Mouse (Mus musculus): Measurements from ENCODE around the gene Tulp2.

DNA sequence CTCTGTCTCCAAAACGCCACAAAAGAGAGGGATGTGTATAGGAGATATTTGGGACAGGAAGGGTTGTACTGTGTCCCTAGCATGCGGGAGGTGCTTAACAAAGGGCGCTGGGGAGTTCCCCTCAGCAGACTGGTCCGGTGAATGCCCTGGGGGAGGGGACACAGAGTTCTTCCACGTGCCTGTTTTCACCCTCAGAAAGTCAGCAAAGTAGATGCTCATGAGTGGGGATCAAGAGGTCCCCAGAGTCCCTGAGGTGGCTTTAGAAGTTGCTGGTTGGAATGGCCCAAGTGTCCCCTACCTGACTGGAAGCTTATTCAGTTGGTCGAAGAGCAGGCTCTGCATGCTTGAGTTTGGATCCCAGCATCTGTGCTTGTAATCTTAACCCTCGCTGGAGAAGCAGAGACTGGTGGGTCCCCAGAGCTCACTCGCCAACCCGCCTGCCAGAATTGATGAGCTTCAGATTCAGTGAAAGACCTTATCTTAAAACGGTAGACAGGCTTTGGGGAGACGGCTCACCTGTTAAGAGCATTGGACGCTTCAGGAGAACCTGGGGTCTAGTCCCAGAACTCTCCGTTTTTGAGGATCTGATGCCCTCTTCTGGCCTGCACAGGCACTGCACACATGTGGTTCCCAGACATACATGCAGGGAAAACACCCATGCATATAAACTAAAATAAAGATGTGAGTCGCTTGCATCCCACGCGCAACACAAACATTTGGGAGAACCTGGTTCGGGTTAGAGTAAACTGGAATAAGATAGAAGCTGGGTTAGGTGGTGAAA lies 79.4 kb downstream of the Tulp2 start:
- TF ChIP-seq TCF12 (IDR thresholded peaks at IDR 0.05; ENCODE audit: insufficient read depth, poor library complexity, severe bottlenecking), result no peak
- no peak for TF ChIP-seq MYOD1 (IDR thresholded peaks at IDR 0.05; ENCODE audit: control insufficient read depth in 1 of 3, insufficient read length in 2 of 3, low read depth in 2 of 3)
- TF ChIP-seq POLR2A (IDR thresholded peaks at IDR 0.05; ENCODE audit: insufficient read length, low read depth), result no peak
